Mouse (Mus musculus) cerebellum, adult (tissue): ENCODE measurements at regions not wholly inside any gene's neighbourhood (a gene's known extent, or its start where the extent isn't known, plus 50 kb on each side); places are given as distances from the start of the nearest gene placed in this dataset.

Source experiments
- ATAC-seq: cut with Nextera tagmentation; 2 replicates; pipeline ENCODE4 v1.9.2; 2017; ENCODE audit warnings: mild to moderate bottlenecking, moderate library complexity, mixed read lengths; ENCODE audit not compliant: insufficient number of reproducible peaks, low FRiP score, low TSS enrichment

- ATAC-seq: no peak
Observed at GRCm38 (mm10) chr3:105130228-105130627, 63.6 kb downstream of the 4930564D02Rik start.

- no peak for ATAC-seq
Observed at GRCm38 (mm10) chr3:105131053-105131452, 64.4 kb downstream of the 4930564D02Rik start.

GRCm38 (mm10) chr3:105133011-105133410 is 66.4 kb downstream of the 4930564D02Rik start:
- no peak for ATAC-seq

- ATAC-seq: no peak
Observed at GRCm38 (mm10) chr3:105141170-105141971, 74.7 kb downstream of the 4930564D02Rik start.

GRCm38 (mm10) chr3:105142631-105143030 is 76.0 kb downstream of the 4930564D02Rik start:
- no peak for ATAC-seq

GRCm38 (mm10) chr3:105151475-105152157 is 85.0 kb downstream of the 4930564D02Rik start:
- peak; percentile 45; the same call in 1 of the 2 replicates for ATAC-seq

- no peak for ATAC-seq
Observed at GRCm38 (mm10) chr3:105152158-105152541, 85.5 kb downstream of the 4930564D02Rik start.

GRCm38 (mm10) chr3:105158376-105158775 is 91.7 kb downstream of the 4930564D02Rik start:
- no peak for ATAC-seq

GRCm38 (mm10) chr3:105165355-105165754 is 98.7 kb downstream of the 4930564D02Rik start:
- ATAC-seq: peak; percentile 60; the same call in 1 of the 2 replicates

GRCm38 (mm10) chr3:105169117-105169516 is 102.5 kb downstream of the 4930564D02Rik start:
- no peak for ATAC-seq

GRCm38 (mm10) chr3:105171527-105171926 is 104.9 kb downstream of the 4930564D02Rik start:
- ATAC-seq: no peak

GRCm38 (mm10) chr3:105172054-105172453 is 105.4 kb downstream of the 4930564D02Rik start:
- no peak for ATAC-seq

GRCm38 (mm10) chr3:105191303-105191702 is 124.7 kb downstream of the 4930564D02Rik start:
- ATAC-seq: no peak

- no peak for ATAC-seq
Observed at GRCm38 (mm10) chr3:105191830-105192229, 125.2 kb downstream of the 4930564D02Rik start.

GRCm38 (mm10) chr3:105200735-105201134 is 134.1 kb downstream of the 4930564D02Rik start:
- no peak for ATAC-seq

GRCm38 (mm10) chr3:105209164-105209563 is 142.5 kb downstream of the 4930564D02Rik start:
- no peak for ATAC-seq

GRCm38 (mm10) chr3:105211023-105211422 is 144.4 kb downstream of the 4930564D02Rik start:
- ATAC-seq: no peak

- no peak for ATAC-seq
Observed at GRCm38 (mm10) chr3:105211726-105212125, 145.1 kb downstream of the 4930564D02Rik start.

- no peak for ATAC-seq
Observed at GRCm38 (mm10) chr3:105214867-105215266, 148.2 kb downstream of the 4930564D02Rik start.

- no peak for ATAC-seq
Observed at GRCm38 (mm10) chr3:105215729-105216128, 149.1 kb downstream of the 4930564D02Rik start.

GRCm38 (mm10) chr3:105219630-105220029 is 153.0 kb downstream of the 4930564D02Rik start:
- ATAC-seq: no peak
